Comparison of ENCODE assay signal across 8 mouse cellular contexts in the genomic region with DNA sequence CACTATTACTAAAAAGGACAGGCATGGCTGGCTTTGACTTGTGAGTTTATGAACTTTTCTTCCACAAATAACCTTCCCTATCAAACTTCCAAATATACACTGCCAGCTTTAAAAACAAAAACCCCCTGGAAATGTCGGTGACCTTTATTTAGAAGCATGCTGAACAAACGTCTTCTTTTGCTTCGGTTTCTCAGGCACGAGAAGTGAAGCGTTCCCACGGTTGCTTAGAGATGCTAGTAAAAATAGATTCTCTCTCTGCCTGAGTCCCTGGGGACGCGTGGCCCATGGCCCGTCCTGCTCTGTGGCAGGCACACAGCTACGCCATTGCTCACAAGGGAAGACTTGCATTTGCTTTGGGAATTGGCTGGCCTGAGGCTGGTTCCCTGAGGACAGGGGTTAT. TPM values are rescaled to one million over a fixed set of nuclear protein-coding genes. Genes with fewer than 3 reads are reported as not detected.
DNase-seq lines count a peak whose midpoint lies in the region; ATAC-seq and TF ChIP-seq lines count a peak whose summit lies in the region.

No protein-coding gene starts in this region.

- no peaks in the 10 kb centered on the region for H3K27me3 ChIP-seq in limb, embryonic 12.5 days
- H3K27me3 ChIP-seq in limb, embryonic 10.5 days (ENCODE audit: low read depth, poor library complexity, severe bottlenecking) = no peaks in the 10 kb centered on the region
- no peaks in the 10 kb centered on the region for H3K27me3 ChIP-seq in forebrain, postnatal 0 days (ENCODE audit: insufficient read depth, low read length)
- H3K27me3 ChIP-seq in hindbrain, embryonic 11.5 days (ENCODE audit: control insufficient read depth, insufficient read depth, low read length) = no peaks in the 10 kb centered on the region

- H3K9ac ChIP-seq in limb, embryonic 12.5 days (replicated peaks) = no peak overlapping the region
- no peak overlapping the region for H3K9ac ChIP-seq in forebrain, postnatal 0 days
- no peak overlapping the region; the same call in 1 of the 2 replicates for H3K9ac ChIP-seq in hindbrain, embryonic 11.5 days (ENCODE audit: low read depth, low read length)

- 0 out of 2 replicates have a peak, but pooled peaks cover 7% of the 10 kb centered on the region for H3K4me1 ChIP-seq in limb, embryonic 12.5 days (replicated peaks)
- H3K4me1 ChIP-seq in limb, embryonic 10.5 days = peaks cover 19% of the 10 kb centered on the region
- H3K4me1 ChIP-seq in forebrain, postnatal 0 days (ENCODE audit: insufficient read depth) = peaks cover 10% of the 10 kb centered on the region
- H3K4me1 ChIP-seq in hindbrain, embryonic 11.5 days (replicated peaks; ENCODE audit: control insufficient read depth, insufficient read depth, low read length) = peaks cover 17% of the 10 kb centered on the region

- H3K27ac ChIP-seq in limb, embryonic 12.5 days = 0 out of 2 replicates have a peak overlapping the region, but pooled peaks have one; percentile 12
- no peak overlapping the region for H3K27ac ChIP-seq in limb, embryonic 10.5 days
- H3K27ac ChIP-seq in forebrain, postnatal 0 days (ENCODE audit: low read depth, low read length) = peak overlapping the region; percentile 62
- H3K27ac ChIP-seq in hindbrain, embryonic 11.5 days (ENCODE audit: low read depth, low read length) = peak overlapping the region; percentile 89

- no peak for ATAC-seq in limb, embryonic 12.5 days (ENCODE audit: insufficient number of reproducible peaks, insufficient read depth, low FRiP score, low TSS enrichment, low read depth)
- peak; percentile 58 for ATAC-seq in forebrain, postnatal 0 days
- peak; percentile 25; the same call in 1 of the 2 replicates for ATAC-seq in hindbrain, embryonic 11.5 days (ENCODE audit: low FRiP score)

- no peak for DNase-seq in limb, embryonic 10.5 days (ENCODE audit: low spot score)
- DNase-seq in forebrain, postnatal 0 days = peak; percentile 39
- DNase-seq in hindbrain, embryonic 11.5 days (ENCODE audit: low spot score) = peak; percentile 64
- peak; percentile 49 for DNase-seq in lung, postnatal 10 days
- DNase-seq in spleen, postnatal 36 days (ENCODE audit: low spot score in 2 of 2) = peak; percentile 87 to 88
- DNase-seq in urinary bladder, postnatal 25 days (ENCODE audit: low spot score) = no peak
- no peak for DNase-seq in thymus, postnatal 0 days (ENCODE audit: low spot score)

- WGBS in limb, embryonic 12.5 days = 69% methylated on average over 10 of the region's 10 CpGs
- WGBS in limb, embryonic 10.5 days = 81% methylated on average over 10 of the region's 10 CpGs
- 19% methylated on average over 10 of the region's 10 CpGs for WGBS in forebrain, postnatal 0 days
- WGBS in hindbrain, embryonic 11.5 days = 17% methylated on average over 10 of the region's 10 CpGs

- H3K4me2 ChIP-seq in limb, embryonic 12.5 days = no peak overlapping the region
- no peak overlapping the region for H3K4me2 ChIP-seq in forebrain, postnatal 0 days (ENCODE audit: low read depth)
- H3K4me2 ChIP-seq in hindbrain, embryonic 11.5 days (replicated peaks; ENCODE audit: low read depth, low read length) = no peak overlapping the region

- no peak for TF ChIP-seq CTCF in forebrain, postnatal 0 days (IDR thresholded peaks at IDR 0.05; ENCODE audit: low read depth)

- H3K4me3 ChIP-seq in limb, embryonic 12.5 days (replicated peaks) = no peak overlapping the region
- H3K4me3 ChIP-seq in limb, embryonic 10.5 days = no peak overlapping the region
- no peak overlapping the region for H3K4me3 ChIP-seq in forebrain, postnatal 0 days (ENCODE audit: low read depth, low read length)
- no peak overlapping the region for H3K4me3 ChIP-seq in hindbrain, embryonic 11.5 days (ENCODE audit: low read depth, low read length)

- 0 out of 2 replicates have a peak, but pooled peaks cover 2% of the 10 kb centered on the region for H3K9me3 ChIP-seq in limb, embryonic 12.5 days
- no peaks in the 10 kb centered on the region for H3K9me3 ChIP-seq in limb, embryonic 10.5 days (replicated peaks)
- H3K9me3 ChIP-seq in forebrain, postnatal 0 days (ENCODE audit: low read length) = no peaks in the 10 kb centered on the region
- no peaks in the 10 kb centered on the region for H3K9me3 ChIP-seq in hindbrain, embryonic 11.5 days (ENCODE audit: control insufficient read depth, low read length)

- H3K36me3 ChIP-seq in limb, embryonic 12.5 days = no peaks in the 10 kb centered on the region
- no peaks in the 10 kb centered on the region for H3K36me3 ChIP-seq in limb, embryonic 10.5 days
- H3K36me3 ChIP-seq in forebrain, postnatal 0 days (ENCODE audit: insufficient read depth) = no peaks in the 10 kb centered on the region
- no peaks in the 10 kb centered on the region for H3K36me3 ChIP-seq in hindbrain, embryonic 11.5 days (ENCODE audit: control insufficient read depth, insufficient read depth, low read length)

RNA-seq across cellular contexts. Expression of a gene that starts 17.8 kb away (rescaled TPM):
- 1.9 and 2.9 TPM in 2 replicates for polyA plus RNA-seq in limb, embryonic 12.5 days (2016; fragmentation: Nextera tagmentation; extraction: Ambion mirVana)
- 2.4 and 2.5 TPM in 2 replicates for polyA plus RNA-seq in limb, embryonic 10.5 days (2016; fragmentation: Nextera tagmentation; extraction: Ambion mirVana)
- 2.3 and 4.1 TPM in 2 replicates for total RNA-seq in forebrain, postnatal 0 days (2014; rRNA removed)
- 1.9 and 2.0 TPM in 2 replicates for polyA plus RNA-seq in forebrain, postnatal 0 days (2015; fragmentation: Nextera tagmentation; extraction: Ambion mirVana)
- 3.4 and 5.0 TPM in 2 replicates for polyA plus RNA-seq in hindbrain, embryonic 11.5 days (2014; fragmentation: Nextera tagmentation; extraction: Ambion mirVana)
- polyA plus RNA-seq in thymus, postnatal 0 days (2015; fragmentation: Nextera tagmentation; extraction: Ambion mirVana) = 9.0 and 10.0 TPM in 2 replicates

RNA-seq across cellular contexts. Expression of a gene that starts 51.5 kb away (rescaled TPM):
- polyA plus RNA-seq in limb, embryonic 12.5 days (2016; fragmentation: Nextera tagmentation; extraction: Ambion mirVana) = 174 and 183 TPM in 2 replicates
- polyA plus RNA-seq in limb, embryonic 10.5 days (2016; fragmentation: Nextera tagmentation; extraction: Ambion mirVana) = 157 and 165 TPM in 2 replicates
- total RNA-seq in forebrain, postnatal 0 days (2014; rRNA removed) = 301 and 341 TPM in 2 replicates
- 537 and 561 TPM in 2 replicates for polyA plus RNA-seq in forebrain, postnatal 0 days (2015; fragmentation: Nextera tagmentation; extraction: Ambion mirVana)
- 339 and 340 TPM in 2 replicates for polyA plus RNA-seq in hindbrain, embryonic 11.5 days (2014; fragmentation: Nextera tagmentation; extraction: Ambion mirVana)
- 499 and 510 TPM in 2 replicates for polyA plus RNA-seq in thymus, postnatal 0 days (2015; fragmentation: Nextera tagmentation; extraction: Ambion mirVana)

RNA-seq across cellular contexts. Expression of a gene that starts 51.6 kb away (rescaled TPM):
- polyA plus RNA-seq in limb, embryonic 12.5 days (2016; fragmentation: Nextera tagmentation; extraction: Ambion mirVana) = 24.5 and 25.7 TPM in 2 replicates
- polyA plus RNA-seq in limb, embryonic 10.5 days (2016; fragmentation: Nextera tagmentation; extraction: Ambion mirVana) = 38.7 and 44.0 TPM in 2 replicates
- total RNA-seq in forebrain, postnatal 0 days (2014; rRNA removed) = 26.7 and 27.8 TPM in 2 replicates
- 18.8 and 22.5 TPM in 2 replicates for polyA plus RNA-seq in forebrain, postnatal 0 days (2015; fragmentation: Nextera tagmentation; extraction: Ambion mirVana)
- polyA plus RNA-seq in hindbrain, embryonic 11.5 days (2014; fragmentation: Nextera tagmentation; extraction: Ambion mirVana) = 26.6 and 27.5 TPM in 2 replicates
- polyA plus RNA-seq in thymus, postnatal 0 days (2015; fragmentation: Nextera tagmentation; extraction: Ambion mirVana) = 9.8 and 10.4 TPM in 2 replicates

Comparison
In these comparisons a context has a peak if more than half of its experiments do, and no peak if none do; other contexts are left out.
1. DNase-seq: peak in forebrain, postnatal 0 days (single experiment), hindbrain, embryonic 11.5 days (single experiment), lung, postnatal 10 days (single experiment) and spleen, postnatal 36 days (2 of 2); none in limb, embryonic 10.5 days (single experiment), urinary bladder, postnatal 25 days (single experiment) and thymus, postnatal 0 days (single experiment).